Mouse (Mus musculus): ENCODE data around the gene Sirt3.

DNA sequence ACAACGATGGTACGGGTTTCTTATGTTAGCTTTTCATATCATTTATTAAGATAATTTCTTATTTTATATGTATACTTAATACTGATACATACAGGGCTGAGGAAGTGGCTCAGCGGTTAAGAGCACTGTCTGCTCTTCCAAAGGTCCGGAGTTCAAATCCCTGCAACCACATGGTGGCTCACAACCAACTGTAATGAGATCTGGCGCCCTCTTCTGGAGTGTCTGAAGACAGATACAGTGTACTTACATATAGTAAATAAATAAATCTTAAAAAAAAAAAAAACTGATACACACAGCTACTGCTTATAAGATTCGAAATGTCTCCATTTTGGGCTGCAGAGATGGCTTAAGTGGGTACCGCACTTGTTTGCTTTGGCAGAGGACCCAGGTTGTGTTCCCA is 25.6 kb upstream of the Sirt3 start:
- no peak for TF ChIP-seq EP300 (optimal IDR thresholded peaks at IDR 0.05)
- TF ChIP-seq CTCF (IDR thresholded peaks at IDR 0.05; ENCODE audit: low read depth), result peak; percentile 28; the same call in 1 of the 2 replicates

Data from stomach, postnatal 0 days (tissue).